Mouse (Mus musculus) embryonic facial prominence, embryonic 15.5 days (tissue): ENCODE results near the gene Cysrt1. TPM values are rescaled to one million over a fixed set of nuclear protein-coding genes. Genes with fewer than 3 reads are reported as not detected.

Experiments used
- ATAC-seq: fragments of 200-750 bp; cut with Nextera tagmentation; 2 replicates; pipeline ENCODE4 v1.8.0; 2017; ENCODE audit warnings: low read depth, moderate TSS enrichment; ENCODE audit not compliant: insufficient number of reproducible peaks, low FRiP score, low TSS enrichment
- H3K27ac ChIP-seq: fragments of 300-500 bp; sonication (generic); replicated peaks from 2 replicates; pipeline ENCODE4 v1.5.1; 2015; ENCODE audit warnings: mild to moderate bottlenecking, inconsistent platforms
- H3K27me3 ChIP-seq: fragments of 300-500 bp; sonication (generic); 2 replicates; pipeline ENCODE4 v1.6.1; 2015; ENCODE audit warnings: inconsistent platforms
- H3K36me3 ChIP-seq: fragments of 300-500 bp; sonication (generic); 2 replicates; pipeline ENCODE4 v1.6.1; 2015; ENCODE audit warnings: mild to moderate bottlenecking, inconsistent platforms
- H3K4me1 ChIP-seq: fragments of 300-500 bp; sonication (generic); 2 replicates; pipeline ENCODE4 v1.6.1; 2015; ENCODE audit warnings: inconsistent platforms
- H3K4me2 ChIP-seq: fragments of 300-500 bp; sonication (generic); replicated peaks from 2 replicates; pipeline ENCODE4 v1.6.1; 2015; ENCODE audit warnings: mild to moderate bottlenecking, inconsistent platforms
- H3K4me3 ChIP-seq: fragments of 300-500 bp; sonication (generic); replicated peaks from 2 replicates; pipeline ENCODE4 v1.5.1; 2015; ENCODE audit warnings: mild to moderate bottlenecking, inconsistent platforms
- H3K9ac ChIP-seq: fragments of 300-500 bp; sonication (generic); 2 replicates; pipeline ENCODE4 v1.6.1; 2015; ENCODE audit warnings: inconsistent platforms
- H3K9me3 ChIP-seq: fragments of 300-500 bp; sonication (generic); replicated peaks from 2 replicates; pipeline ENCODE4 v1.6.1; 2016; ENCODE audit warnings: inconsistent platforms
- WGBS: fragments of 180-500 bp; shearing (Covaris S2); methylation state at CpG from one replicate; pipeline ENCODE4 v1.1.7; 2015; 5-methylcytosine and 5-hydroxymethylcytosine counted together
- polyA plus RNA-seq: library from polyadenylated mRNA; unstranded; fragments of >200 nt; fragmentation: Nextera tagmentation; extraction: Ambion mirVana; gene quantifications from 2 replicates; pipeline ENCODE4 v1.2.1, GENCODE M21; 2015

The Cysrt1 gene
- polyA plus RNA-seq, 1 experiment from 2014 or later = 53.3 TPM

GRCm38 (mm10) chr2:25278928-25279882, 37.0 kb upstream of the Cysrt1 start:
- WGBS = 65% methylated on average over 13 of the region's 13 CpGs
- no peak overlapping the region for H3K9ac ChIP-seq
- H3K27ac ChIP-seq = no peak overlapping the region
- H3K9me3 ChIP-seq = no peaks in the 10 kb centered on the region
- no peak overlapping the region for H3K4me3 ChIP-seq
- peaks cover 1% of the 10 kb centered on the region for H3K4me1 ChIP-seq
- H3K36me3 ChIP-seq = peaks cover 95% of the 10 kb centered on the region
- ATAC-seq = no peak
- no peaks in the 10 kb centered on the region for H3K27me3 ChIP-seq
- H3K4me2 ChIP-seq = no peak overlapping the region

- Histone ChIP-seq H3K9ac (peak overlapping the region; percentile 97), H3K4me2 (peak overlapping the region; percentile 96), H3K9me3 (no peaks in the 10 kb centered on the region), H3K27me3 (no peaks in the 10 kb centered on the region), H3K27ac (peak overlapping the region; percentile 81), H3K4me3 (peak overlapping the region; percentile 87), H3K4me1 (peaks cover 33% of the 10 kb centered on the region), H3K36me3 (peaks cover 71% of the 10 kb centered on the region)
- WGBS = 36% methylated on average over 16 of the region's 16 CpGs
- ATAC-seq = no peak
Observed at GRCm38 (mm10) chr2:25273010-25273409, 30.8 kb upstream of the Cysrt1 start.

DNA sequence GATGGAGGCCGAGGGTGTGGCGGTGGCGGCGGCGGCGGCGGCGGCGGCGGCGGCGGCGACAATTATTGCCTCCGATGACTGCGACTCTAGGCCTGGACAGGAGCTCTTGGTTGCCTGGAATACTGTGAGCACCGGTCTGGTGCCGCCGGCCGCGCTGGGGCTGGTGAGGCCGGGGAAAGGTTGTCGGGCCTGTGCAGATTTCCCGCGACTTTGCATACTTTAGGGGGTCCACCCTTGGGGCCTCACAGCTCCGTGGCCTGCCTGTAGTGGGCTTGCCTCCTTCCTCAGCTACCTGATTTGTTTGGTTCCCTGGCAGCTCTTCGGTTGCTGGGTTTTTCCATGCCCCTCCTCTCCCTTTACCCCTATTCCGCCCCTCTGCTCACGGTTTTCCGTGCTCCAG, 30.3 kb upstream of the Cysrt1 start:
- Histone ChIP-seq H3K4me2 (peak overlapping the region; percentile 96), H3K27ac (peak overlapping the region; percentile 81), H3K27me3 (no peaks in the 10 kb centered on the region), H3K36me3 (peaks cover 67% of the 10 kb centered on the region), H3K4me3 (peak overlapping the region; percentile 87), H3K9me3 (no peaks in the 10 kb centered on the region), H3K4me1 (peaks cover 33% of the 10 kb centered on the region), H3K9ac (peak overlapping the region; percentile 97)
- 1% methylated on average over 29 of the region's 29 CpGs for WGBS
- peak; percentile 55 for ATAC-seq

DNA sequence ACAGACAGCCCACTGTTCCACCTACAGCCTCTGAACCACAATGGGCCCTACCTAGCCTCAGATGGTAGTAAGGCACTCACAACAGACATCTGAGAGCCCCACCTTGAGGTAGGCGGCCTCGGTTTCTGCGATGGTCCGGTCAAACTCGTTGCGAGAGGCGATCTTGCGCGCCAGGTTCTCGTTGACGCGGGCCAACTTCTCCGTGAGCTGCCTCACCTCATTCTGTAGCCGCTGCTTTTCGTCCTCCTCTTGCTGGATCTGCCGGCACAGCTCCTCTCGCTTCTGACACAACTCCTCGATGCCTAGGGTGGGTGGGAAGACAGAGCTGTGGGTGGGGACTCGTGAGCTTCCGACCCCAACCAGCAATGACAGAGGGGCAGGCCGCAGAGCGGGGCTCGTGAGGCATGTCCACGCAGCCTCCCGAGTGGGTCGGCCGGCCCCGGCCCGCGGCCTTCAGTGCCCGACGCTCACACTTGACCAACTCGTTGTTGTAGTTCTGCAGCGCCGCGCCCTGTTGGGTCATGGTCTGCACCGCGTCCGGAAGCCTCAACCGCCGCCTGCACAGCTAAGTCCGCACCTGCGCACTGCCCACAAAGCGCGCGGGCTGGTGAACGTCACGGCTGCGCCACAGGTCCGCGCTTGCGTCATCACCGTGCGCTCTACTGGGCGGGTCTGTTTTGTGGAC, 29.7 kb upstream of the Cysrt1 start, which contains the start of the genes Ssna1 and Anapc2:
Gene Ssna1, minus strand, starts transcription at position 612 of the 685 bp plus-strand sequence.
Gene Anapc2, plus strand, starts transcription at position 652 of the 685 bp plus-strand sequence.
- peaks cover 38% of the 10 kb centered on the region for H3K4me1 ChIP-seq
- no peaks in the 10 kb centered on the region for H3K27me3 ChIP-seq
- H3K9me3 ChIP-seq = no peaks in the 10 kb centered on the region
- peak within 1 kb of the TSS; percentile 90 for H3K27ac ChIP-seq
- H3K36me3 ChIP-seq = peaks cover 62% of the 10 kb centered on the region
- WGBS = under 1% methylated on average over 55 of the region's 55 CpGs
- H3K9ac ChIP-seq = peak within 1 kb of the TSS; percentile 97
- ATAC-seq = peak; percentile 93
- peak within 1 kb of the TSS; percentile 96 for H3K4me2 ChIP-seq
- H3K4me3 ChIP-seq = peak within 1 kb of the TSS; percentile 87

DNA sequence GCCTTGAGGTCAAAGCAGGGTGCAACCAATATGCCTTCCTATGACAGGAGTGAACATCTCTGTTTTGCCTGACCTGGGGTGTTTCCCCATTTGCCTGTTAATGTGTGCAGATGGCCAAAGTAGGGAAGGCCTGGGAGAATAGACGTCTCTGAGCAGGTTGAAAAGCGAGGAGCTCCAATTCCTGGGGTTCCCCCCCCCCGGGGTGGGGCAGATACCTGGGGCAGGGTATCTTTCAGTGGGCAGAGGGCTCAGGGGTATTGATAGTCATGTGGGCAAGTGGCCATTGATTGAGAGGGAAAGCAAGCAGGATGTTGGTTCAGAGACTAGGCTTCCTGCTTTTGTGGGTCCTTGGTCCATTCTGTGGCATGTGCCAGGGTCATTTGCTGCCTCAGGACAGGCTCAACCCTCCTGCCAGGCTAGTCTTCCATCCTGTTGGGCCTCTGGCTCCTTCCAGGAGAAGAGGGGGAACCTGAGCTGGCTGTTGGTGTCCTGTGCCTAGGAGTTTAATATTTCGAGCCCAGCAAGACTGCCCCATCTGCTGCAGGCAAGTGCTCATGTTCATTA, 25.6 kb upstream of the Cysrt1 start:
- no peak for ATAC-seq
- Histone ChIP-seq H3K4me1 (peaks cover 59% of the 10 kb centered on the region), H3K9ac (no peak overlapping the region), H3K9me3 (no peaks in the 10 kb centered on the region), H3K36me3 (peaks cover 30% of the 10 kb centered on the region), H3K4me2 (no peak overlapping the region), H3K27ac (no peak overlapping the region), H3K27me3 (peaks cover 17% of the 10 kb centered on the region), H3K4me3 (no peak overlapping the region)
- 64% methylated on average over 4 of the region's 4 CpGs for WGBS

DNA sequence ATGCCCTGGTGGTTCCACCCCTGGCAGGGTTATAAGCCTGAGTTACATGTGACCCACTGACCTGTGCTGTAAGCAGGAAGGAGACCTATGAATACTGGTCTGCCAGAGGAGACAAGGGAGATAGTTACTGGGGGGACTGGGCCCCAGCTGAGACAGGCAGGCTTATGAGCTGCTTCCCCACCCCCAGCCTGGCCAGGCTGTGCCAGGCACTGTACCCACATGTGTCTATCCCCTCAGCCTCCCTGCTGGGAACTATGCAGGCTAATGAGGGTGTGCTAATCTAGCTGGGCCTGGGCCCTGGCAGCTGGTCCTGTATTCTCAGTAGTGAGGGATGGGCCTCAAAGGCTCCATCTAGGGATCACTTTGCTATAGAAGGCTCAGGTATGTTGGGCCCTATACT, 25.0 kb upstream of the Cysrt1 start:
- H3K27ac ChIP-seq = no peak overlapping the region
- no peak overlapping the region for H3K9ac ChIP-seq
- H3K4me2 ChIP-seq = no peak overlapping the region
- H3K4me1 ChIP-seq = peaks cover 60% of the 10 kb centered on the region
- H3K4me3 ChIP-seq = no peak overlapping the region
- peaks cover 17% of the 10 kb centered on the region for H3K27me3 ChIP-seq
- no peaks in the 10 kb centered on the region for H3K9me3 ChIP-seq
- peaks cover 30% of the 10 kb centered on the region for H3K36me3 ChIP-seq
- no peak for ATAC-seq

DNA sequence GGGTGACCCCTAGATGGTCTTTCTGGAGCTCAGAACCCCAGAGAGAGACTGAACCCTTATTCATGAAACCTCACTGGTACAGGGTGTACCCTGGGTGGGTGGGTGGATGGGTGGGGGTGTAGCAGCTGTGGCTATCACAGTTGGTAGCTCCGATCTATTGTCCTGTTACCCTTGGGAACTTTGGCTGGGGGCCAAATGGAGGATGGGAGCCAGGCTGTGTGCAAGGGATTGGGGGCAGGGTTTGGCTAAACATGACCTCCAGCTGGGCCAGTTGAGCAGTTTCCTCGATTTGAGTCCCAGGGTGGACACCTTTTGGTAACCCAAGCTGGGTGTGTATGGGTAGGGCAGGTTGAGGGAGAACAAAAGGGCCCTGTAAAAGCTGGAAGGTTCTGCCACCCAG, 24.5 kb upstream of the Cysrt1 start:
- H3K9me3 ChIP-seq = no peaks in the 10 kb centered on the region
- peaks cover 64% of the 10 kb centered on the region for H3K4me1 ChIP-seq
- ATAC-seq = no peak
- no peak overlapping the region for H3K27ac ChIP-seq
- no peak overlapping the region for H3K4me2 ChIP-seq
- H3K9ac ChIP-seq = no peak overlapping the region
- no peak overlapping the region for H3K4me3 ChIP-seq
- peaks cover 17% of the 10 kb centered on the region for H3K27me3 ChIP-seq
- WGBS = 59% methylated on average over 2 of the region's 2 CpGs
- peaks cover 30% of the 10 kb centered on the region for H3K36me3 ChIP-seq

- H3K36me3 ChIP-seq = peaks cover 30% of the 10 kb centered on the region
- 67% methylated on average over 6 of the region's 6 CpGs for WGBS
- H3K9ac ChIP-seq = no peak overlapping the region
- 0 out of 2 replicates have a peak overlapping the region, but pooled peaks have one; percentile 2 for H3K4me3 ChIP-seq
- ATAC-seq = no peak
- H3K27ac ChIP-seq = no peak overlapping the region
- H3K9me3 ChIP-seq = no peaks in the 10 kb centered on the region
- peaks cover 17% of the 10 kb centered on the region for H3K27me3 ChIP-seq
- peak overlapping the region; percentile 24; the same call in 1 of the 2 replicates for H3K4me2 ChIP-seq
- H3K4me1 ChIP-seq = peaks cover 57% of the 10 kb centered on the region
Observed at GRCm38 (mm10) chr2:25265897-25266656, 23.8 kb upstream of the Cysrt1 start.

- H3K27me3 ChIP-seq = peaks cover 17% of the 10 kb centered on the region
- 65% methylated on average over 3 of the region's 3 CpGs for WGBS
- no peak overlapping the region for H3K9ac ChIP-seq
- H3K27ac ChIP-seq = no peak overlapping the region
- H3K4me3 ChIP-seq = no peak overlapping the region
- H3K9me3 ChIP-seq = no peaks in the 10 kb centered on the region
- no peak overlapping the region for H3K4me2 ChIP-seq
- no peak for ATAC-seq
- H3K4me1 ChIP-seq = peaks cover 46% of the 10 kb centered on the region
- peaks cover 19% of the 10 kb centered on the region for H3K36me3 ChIP-seq
Observed at GRCm38 (mm10) chr2:25264851-25265250, 22.6 kb upstream of the Cysrt1 start.

- no peaks in the 10 kb centered on the region for H3K9me3 ChIP-seq
- ATAC-seq = no peak
- H3K36me3 ChIP-seq = peaks cover 13% of the 10 kb centered on the region
- peak overlapping the region; percentile 99; the same call in 1 of the 2 replicates for H3K4me2 ChIP-seq
- no peak overlapping the region for H3K27ac ChIP-seq
- peak overlapping the region; percentile 73 for H3K4me3 ChIP-seq
- H3K9ac ChIP-seq = no peak overlapping the region
- 78% methylated on average over 5 of the region's 5 CpGs for WGBS
- H3K4me1 ChIP-seq = peaks cover 46% of the 10 kb centered on the region
- peaks cover 17% of the 10 kb centered on the region for H3K27me3 ChIP-seq
Observed at GRCm38 (mm10) chr2:25264286-25264660, 22.0 kb upstream of the Cysrt1 start.
